Mouse (Mus musculus): Measurements from ENCODE around the gene Mrfap1. TPM values are rescaled to one million over a fixed set of nuclear protein-coding genes. Genes with fewer than 3 reads are reported as not detected.

The Mrfap1 gene
- polyA plus RNA-seq, 1 experiment from 2014 or later: 329 TPM

- peak within 1 kb of the TSS; percentile 93 for H3K4me2 ChIP-seq
- H3K27ac ChIP-seq: no peak within 1 kb of the TSS
- H3K27me3 ChIP-seq: no peaks in the 10 kb centered on the region
- peak within 1 kb of the TSS; percentile 70 for H3K9ac ChIP-seq
- H3K9me3 ChIP-seq (replicated peaks): no peaks in the 10 kb centered on the region
- peak within 1 kb of the TSS; percentile 75 for H3K4me3 ChIP-seq
- ATAC-seq (replicated peaks; ENCODE audit: insufficient number of reproducible peaks, insufficient read depth, low FRiP score, low read depth): peak; percentile 88
- WGBS: 4% methylated on average over 31 of the region's 31 CpGs
- H3K36me3 ChIP-seq: no peaks in the 10 kb centered on the region
- H3K4me1 ChIP-seq (replicated peaks): peaks cover 20% of the 10 kb centered on the region
Measured at GRCm38 (mm10) chr5:36748536-36749061, 48.0 kb downstream of the Mrfap1 start, which contains the start of gene Bloc1s4. Bloc1s4 (minus strand) TSS chr5:36748650.

DNA sequence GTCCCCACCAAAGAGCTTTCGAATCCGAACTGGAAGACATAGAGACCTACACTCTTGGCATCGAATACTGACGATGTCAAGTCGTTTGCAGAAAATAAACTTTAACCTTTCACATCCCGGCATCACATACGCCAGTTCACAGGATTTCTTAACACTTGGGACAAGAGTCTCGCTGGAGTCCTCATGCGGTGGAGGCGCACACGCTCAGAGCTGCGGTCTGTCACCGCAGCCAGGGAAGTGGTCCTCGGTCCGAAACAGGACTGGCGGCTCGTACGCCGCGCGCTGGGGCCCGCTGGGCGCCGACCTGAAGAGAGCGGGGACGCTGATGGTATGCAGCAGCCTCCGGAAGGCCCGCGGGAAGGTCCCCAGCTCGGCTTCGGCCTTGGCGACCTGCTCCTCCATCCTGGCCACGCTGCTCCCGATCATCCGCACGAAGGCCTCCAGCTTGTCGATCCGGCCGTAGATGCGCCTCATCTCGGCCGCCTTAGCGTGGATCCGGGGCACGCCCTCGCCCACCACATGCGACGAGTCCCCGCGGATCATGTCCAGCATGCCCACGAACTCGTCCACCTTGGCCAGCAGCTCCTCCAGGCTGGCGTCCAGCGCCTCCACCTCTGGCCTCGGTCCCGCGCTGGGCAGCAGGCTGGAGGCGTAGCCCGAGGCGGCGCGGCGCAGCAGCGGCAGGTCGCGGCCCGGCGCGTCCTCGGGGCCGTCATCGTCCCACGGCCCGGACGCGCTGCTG, 48.6 kb downstream of the Mrfap1 start:
- ATAC-seq (replicated peaks; ENCODE audit: insufficient number of reproducible peaks, insufficient read depth, low FRiP score, low read depth): peak; percentile 58
- H3K27ac ChIP-seq: no peak overlapping the region

DNA sequence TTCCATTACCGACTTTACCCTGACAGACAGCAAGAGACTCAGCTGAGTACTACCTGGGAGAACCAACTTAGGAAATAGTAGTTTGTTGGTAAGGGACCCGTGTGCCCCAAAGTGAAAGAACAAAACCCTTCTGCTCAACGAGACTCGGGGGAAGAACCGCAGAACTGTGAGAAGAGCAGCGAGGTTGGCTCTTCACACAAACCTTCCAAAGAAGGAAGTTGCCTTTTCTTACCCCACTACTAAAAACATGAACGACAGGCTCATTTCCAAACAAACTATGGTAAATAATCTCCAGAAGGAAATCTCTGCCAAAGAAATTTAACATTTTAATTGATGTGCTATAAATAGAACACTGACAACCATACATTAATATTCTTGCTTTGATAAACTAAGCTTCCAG, 49.5 kb downstream of the Mrfap1 start:
- no peak for ATAC-seq (replicated peaks; ENCODE audit: insufficient number of reproducible peaks, insufficient read depth, low FRiP score, low read depth)
- Histone ChIP-seq H3K4me1 (replicated peaks) (peaks cover 20% of the 10 kb centered on the region), H3K4me3 (peak overlapping the region; percentile 75; the same call in 1 of the 2 replicates), H3K27ac (no peak overlapping the region), H3K9me3 (replicated peaks) (no peaks in the 10 kb centered on the region), H3K36me3 (no peaks in the 10 kb centered on the region), H3K9ac (no peak overlapping the region), H3K27me3 (no peaks in the 10 kb centered on the region), H3K4me2 (peak overlapping the region; percentile 93)
- WGBS: 74% methylated on average over 7 of the region's 7 CpGs

More for the DNA sequence above, 48.6 kb downstream of the Mrfap1 start:
- peaks cover 20% of the 10 kb centered on the region for H3K4me1 ChIP-seq (replicated peaks)
- H3K36me3 ChIP-seq: no peaks in the 10 kb centered on the region
- peak overlapping the region; percentile 70 for H3K9ac ChIP-seq
- H3K4me3 ChIP-seq: peak overlapping the region; percentile 75
- no peaks in the 10 kb centered on the region for H3K9me3 ChIP-seq (replicated peaks)
- H3K27me3 ChIP-seq: no peaks in the 10 kb centered on the region
- WGBS: 2% methylated on average over 71 of the region's 76 CpGs
- peak overlapping the region; percentile 93 for H3K4me2 ChIP-seq

Other genes starting within 250 kb of the Mrfap1 start
- gene Tbc1d14, start 203.5 kb downstream of the Mrfap1 start, polyA plus RNA-seq (2015; fragmentation: Nextera tagmentation; extraction: Ambion mirVana): 14.8 and 20.2 TPM in 2 replicates
- 23.2 and 23.7 TPM in 2 replicates for gene D5Ertd579e, start 100.7 kb downstream of the Mrfap1 start, polyA plus RNA-seq (2015; fragmentation: Nextera tagmentation; extraction: Ambion mirVana)
- gene Bloc1s4, start 48.1 kb downstream of the Mrfap1 start, polyA plus RNA-seq (2015; fragmentation: Nextera tagmentation; extraction: Ambion mirVana): 18.2 and 20.4 TPM in 2 replicates
- gene Man2b2, start 33.9 kb upstream of the Mrfap1 start, polyA plus RNA-seq (2015; fragmentation: Nextera tagmentation; extraction: Ambion mirVana): 12.3 and 17.9 TPM in 2 replicates
- gene Ppp2r2c, start 71.7 kb upstream of the Mrfap1 start, polyA plus RNA-seq (2015; fragmentation: Nextera tagmentation; extraction: Ambion mirVana): 0.10 and 0.61 TPM in 2 replicates
- gene Wfs1, start 192.4 kb upstream of the Mrfap1 start, polyA plus RNA-seq (2015; fragmentation: Nextera tagmentation; extraction: Ambion mirVana): 15.4 and 18.9 TPM in 2 replicates

All from heart, embryonic 15.5 days (tissue).